Mouse (Mus musculus) lung, embryonic 14.5 days (tissue): Measurements from ENCODE around the gene Xiap. TPM values are rescaled to one million over a fixed set of nuclear protein-coding genes. Genes with fewer than 3 reads are reported as not detected.

Source experiments
- ATAC-seq: fragments of 200-750 bp; cut with Nextera tagmentation; 2 replicates; pipeline ENCODE4 v1.8.0; 2017; ENCODE audit warnings: mild to moderate bottlenecking, moderate TSS enrichment, moderate library complexity; ENCODE audit not compliant: insufficient read depth
- DNase-seq: peaks from one replicate; pipeline ENCODE4 v3.0.0-alpha.2; 2015
- H3K27ac ChIP-seq: fragments of 300-500 bp; sonication (generic); 2 replicates; pipeline ENCODE4 v1.5.1; 2014; ENCODE audit warnings: low read depth, mild to moderate bottlenecking, moderate library complexity
- H3K27me3 ChIP-seq: fragments of 300-500 bp; sonication (generic); 2 replicates; pipeline ENCODE4 v1.6.1; 2014; ENCODE audit warnings: low read length, control low read depth; ENCODE audit not compliant: insufficient read depth
- H3K36me3 ChIP-seq: fragments of 300-500 bp; sonication (generic); 2 replicates; pipeline ENCODE4 v1.6.1; 2014; ENCODE audit warnings: control low read depth; ENCODE audit not compliant: insufficient read depth
- H3K4me1 ChIP-seq: fragments of 300-500 bp; sonication (generic); 2 replicates; pipeline ENCODE4 v1.6.1; 2014; ENCODE audit warnings: antibody characterized with exemption, control low read depth; ENCODE audit not compliant: insufficient read depth
- H3K4me2 ChIP-seq: fragments of 300-500 bp; sonication (generic); 2 replicates; pipeline ENCODE4 v1.6.1; 2014; ENCODE audit warnings: mild to moderate bottlenecking
- H3K4me3 ChIP-seq: fragments of 300-500 bp; sonication (generic); 2 replicates; pipeline ENCODE4 v1.5.1; 2014; ENCODE audit warnings: low read depth, low read length
- H3K9ac ChIP-seq: fragments of 300-500 bp; sonication (generic); 2 replicates; pipeline ENCODE4 v1.6.1; 2014
- H3K9me3 ChIP-seq: fragments of 300-500 bp; sonication (generic); 2 replicates; pipeline ENCODE4 v1.6.1; 2016; ENCODE audit warnings: low read depth, low read length, control low read depth
- CTCF ChIP-seq: IDR thresholded peaks from 2 replicates; pipeline ENCODE4 v1.5.1; 2016; ENCODE audit warnings: antibody characterized with exemption, low read depth
- whole genome bisulfite sequencing: fragments of 180-500 bp; shearing (Covaris S2); extraction: QIAGEN DNeasy Blood & Tissue Kit; methylation state at CpG from one replicate; pipeline ENCODE4 v1.1.7; 2014; 5-methylcytosine and 5-hydroxymethylcytosine counted together
- polyA plus RNA-seq: library from polyadenylated mRNA; unstranded; fragments of >200 nt; fragmentation: Nextera tagmentation; extraction: Ambion mirVana; gene quantifications from 2 replicates; pipeline ENCODE4 v1.2.1, GENCODE M21; 2014

Xiap gene
- polyA plus RNA-seq, 1 experiment from 2014 or later: 20.8 TPM

DNA sequence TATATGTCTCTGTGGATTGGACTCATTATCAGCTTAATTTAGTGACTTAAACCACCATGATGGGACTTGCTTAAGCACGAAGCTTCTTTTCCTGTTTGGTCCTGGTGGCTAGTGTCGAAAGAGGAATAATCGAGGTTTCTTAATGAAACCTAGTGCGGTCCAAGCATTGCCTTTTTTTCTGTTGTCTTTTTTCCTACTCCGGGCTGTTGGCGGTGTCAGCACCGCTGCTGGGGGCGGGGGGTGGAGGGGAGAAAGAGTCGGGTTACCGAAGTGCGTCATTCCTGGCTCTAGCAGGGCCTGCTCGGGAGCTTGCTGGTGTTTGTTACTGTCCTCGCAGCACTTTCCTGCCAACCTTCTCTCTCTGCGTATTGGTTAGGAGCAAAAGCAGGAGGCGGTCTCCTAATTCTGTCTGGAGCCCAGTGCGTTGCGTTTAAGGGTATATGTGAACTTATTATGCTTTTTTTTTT is 92.5 kb downstream of the Xiap start:
- Histone ChIP-seq H3K9me3 (no peaks in the 10 kb centered on the region), H3K4me2 (peak overlapping the region; percentile 62), H3K9ac (peak overlapping the region; percentile 75), H3K27me3 (no peaks in the 10 kb centered on the region), H3K27ac (peak overlapping the region; percentile 100), H3K36me3 (no peaks in the 10 kb centered on the region), H3K4me3 (peak overlapping the region; percentile 51), H3K4me1 (no peaks in the 10 kb centered on the region)
- DNase-seq (peak; percentile 89), ATAC-seq (peak; percentile 80)
- 6% methylated on average over 17 of the region's 17 CpGs for WGBS
- no peak for TF ChIP-seq CTCF

DNA sequence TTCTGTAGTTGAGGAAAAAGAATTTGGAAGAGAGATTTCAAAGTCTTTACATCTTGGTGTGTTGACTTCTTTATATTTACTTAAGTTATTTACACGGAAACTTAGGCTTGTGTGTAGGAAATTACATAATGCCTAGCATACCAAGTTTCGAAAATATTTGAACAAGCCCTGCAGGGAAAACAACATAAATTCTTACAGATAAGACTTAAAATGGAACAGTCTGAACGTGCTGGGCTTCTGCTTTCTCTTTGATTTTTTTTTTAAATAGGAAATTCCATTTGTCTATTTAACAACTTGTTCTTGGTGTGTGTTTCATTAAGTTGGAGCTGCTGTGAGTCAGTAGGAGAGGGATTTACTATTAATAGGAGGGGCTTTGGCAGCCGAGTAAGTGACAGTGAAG is 93.6 kb downstream of the Xiap start:
- Histone ChIP-seq H3K27me3 (no peaks in the 10 kb centered on the region), H3K4me3 (peak overlapping the region; percentile 51), H3K4me2 (peak overlapping the region; percentile 62), H3K4me1 (no peaks in the 10 kb centered on the region), H3K27ac (no peak overlapping the region), H3K9ac (peak overlapping the region; percentile 30), H3K9me3 (no peaks in the 10 kb centered on the region), H3K36me3 (no peaks in the 10 kb centered on the region)
- TF ChIP-seq CTCF: no peak
- ATAC-seq: no peak
- WGBS: 20% methylated on average over 4 of the region's 4 CpGs
- DNase-seq: peak; percentile 10

Other genes starting within 250 kb of the Xiap start
- 87.6 and 89.0 TPM in 2 replicates for gene Thoc2, start 139.0 kb upstream of the Xiap start, polyA plus RNA-seq
- 64.3 and 69.7 TPM in 2 replicates for gene Stag2, start 89.6 kb downstream of the Xiap start, polyA plus RNA-seq